ENCODE assay signal across 15 mouse cellular contexts in genomic region chr13:41689055-41689454, GRCm38 (mm10).
DNase-seq lines count a peak whose midpoint lies in the region; ATAC-seq and TF ChIP-seq lines count a peak whose summit lies in the region.
"Had no signal": no experiment of that assay in that cellular context is flagged by ENCODE, and none has a peak within 500 bp of the region (broad histone marks: within the 10 kb centered on the region; RNA-seq: fewer than 3 reads in every experiment).

No protein-coding gene starts in this region.

- POLR2A ChIA-PET in Patski (lab: Charles Lee): interaction anchor here (0.9 to 2.5 kb wide), 16 partner anchors 8 to 616 kb away, joined by 3 to 14 read pairs (median 4); partner anchors contain the start of gene Edn1

- 0 out of 2 replicates have a peak, but pooled peaks cover 7% of the 10 kb centered on the region for H3K4me1 ChIP-seq in intestine, embryonic 15.5 days (replicated peaks)
- 0 out of 2 replicates have a peak, but pooled peaks cover 7% of the 10 kb centered on the region for H3K4me1 ChIP-seq in intestine, postnatal 0 days (replicated peaks; ENCODE audit: control insufficient read depth, insufficient read depth, low read length)
- H3K4me1 ChIP-seq in kidney, embryonic 14.5 days (ENCODE audit: control insufficient read depth, insufficient read depth, low read length): 0 out of 2 replicates have a peak, but pooled peaks cover 11% of the 10 kb centered on the region
- H3K4me1 ChIP-seq: hindbrain, embryonic 13.5 days; neural tube, embryonic 15.5 days had no signal

- no peak for TF ChIP-seq CTCF in intestine, postnatal 0 days (IDR thresholded peaks at IDR 0.05; ENCODE audit: low read depth)
- no peak for TF ChIP-seq CTCF in Patski (IDR thresholded peaks at IDR 0.05)

- CTCF ChIA-PET in Patski (lab: Charles Lee): interaction anchor here (1.0 to 3.0 kb wide), 7 partner anchors 9 to 28 kb away, joined by 3 to 17 read pairs (median 4); no protein-coding TSS in a partner anchor

- 57% methylated on average over 6 of the region's 6 CpGs for WGBS in intestine, embryonic 15.5 days
- 38% methylated on average over 6 of the region's 6 CpGs for WGBS in intestine, postnatal 0 days
- 55% methylated on average over 6 of the region's 6 CpGs for WGBS in kidney, embryonic 14.5 days

- no peak for DNase-seq in Patski (ENCODE audit: low read depth, low spot score)
- DNase-seq in frontal cortex, postnatal 10 days (ENCODE audit: low spot score in 2 of 2): no peak
- no peak for DNase-seq in testis, postnatal 14 days (ENCODE audit: low spot score)
- DNase-seq: cerebellum, adult 18-20 months; gastrocnemius, postnatal 36 days; retina, postnatal 1 day had no signal

- in situ Hi-C loops in Patski (cut with MboI; ENCODE audit: low pct_unique_long_range_greater_than_20kb): no loop called here

- H3K27ac ChIP-seq in intestine, embryonic 15.5 days: 0 out of 2 replicates have a peak overlapping the region, but pooled peaks have one; percentile 33
- no peak overlapping the region for H3K27ac ChIP-seq in intestine, postnatal 0 days (ENCODE audit: low read depth, low read length)
- H3K27ac ChIP-seq in kidney, embryonic 14.5 days (ENCODE audit: low read depth, low read length): peak overlapping the region; percentile 91
- H3K27ac ChIP-seq: forebrain, embryonic 10.5 days; hindbrain, embryonic 13.5 days; liver, embryonic 14.5 days; neural tube, embryonic 15.5 days had no signal

- no peaks in the 10 kb centered on the region for H3K36me3 ChIP-seq in intestine, embryonic 15.5 days
- H3K36me3 ChIP-seq in intestine, postnatal 0 days (ENCODE audit: control insufficient read depth, insufficient read depth): no peaks in the 10 kb centered on the region
- H3K36me3 ChIP-seq in kidney, embryonic 14.5 days (ENCODE audit: control insufficient read depth, insufficient read depth, low read length): no peaks in the 10 kb centered on the region
- H3K36me3 ChIP-seq: forebrain, embryonic 10.5 days; hindbrain, embryonic 13.5 days; neural tube, embryonic 15.5 days had no signal

- ATAC-seq in intestine, embryonic 15.5 days: peak; percentile 56; the same call in 1 of the 2 replicates
- ATAC-seq in intestine, postnatal 0 days: no peak
- ATAC-seq in Patski: peak; percentile 72
- ATAC-seq in kidney, embryonic 14.5 days (ENCODE audit: low FRiP score, low TSS enrichment): peak; percentile 82
- ATAC-seq in megakaryocyte-erythroid progenitor cell, adult 5-6 weeks (replicated peaks; ENCODE audit: low FRiP score, low TSS enrichment, poor library complexity, severe bottlenecking): peak; percentile 59
- no peak for ATAC-seq in cerebellum, adult (ENCODE audit: insufficient number of reproducible peaks, low FRiP score, low TSS enrichment)

- no peak overlapping the region for H3K4me2 ChIP-seq in intestine, embryonic 15.5 days (replicated peaks)
- H3K4me2 ChIP-seq in intestine, postnatal 0 days (replicated peaks; ENCODE audit: low read depth): no peak overlapping the region
- no peak overlapping the region for H3K4me2 ChIP-seq in kidney, embryonic 14.5 days (replicated peaks; ENCODE audit: low read depth, low read length)
- H3K4me2 ChIP-seq: hindbrain, embryonic 13.5 days; neural tube, embryonic 15.5 days had no signal

- no peaks in the 10 kb centered on the region for H3K27me3 ChIP-seq in intestine, embryonic 15.5 days (replicated peaks)
- no peaks in the 10 kb centered on the region for H3K27me3 ChIP-seq in intestine, postnatal 0 days (replicated peaks; ENCODE audit: control insufficient read depth, insufficient read depth, low read length)
- no peaks in the 10 kb centered on the region for H3K27me3 ChIP-seq in Patski
- H3K27me3 ChIP-seq in kidney, embryonic 14.5 days (ENCODE audit: control insufficient read depth, insufficient read depth, low read length): no peaks in the 10 kb centered on the region
- H3K27me3 ChIP-seq: hindbrain, embryonic 13.5 days; neural tube, embryonic 15.5 days had no signal

- no peaks in the 10 kb centered on the region for H3K9me3 ChIP-seq in intestine, embryonic 15.5 days
- no peaks in the 10 kb centered on the region for H3K9me3 ChIP-seq in intestine, postnatal 0 days (ENCODE audit: control insufficient read depth)
- no peaks in the 10 kb centered on the region for H3K9me3 ChIP-seq in kidney, embryonic 14.5 days (ENCODE audit: control insufficient read depth, low read length)
- H3K9me3 ChIP-seq: forebrain, embryonic 10.5 days; hindbrain, embryonic 13.5 days; neural tube, embryonic 15.5 days had no signal

- no peak overlapping the region for H3K9ac ChIP-seq in intestine, embryonic 15.5 days
- H3K9ac ChIP-seq in intestine, postnatal 0 days (ENCODE audit: low read depth, low read length): no peak overlapping the region
- H3K9ac ChIP-seq in kidney, embryonic 14.5 days (ENCODE audit: low read depth, low read length): 0 out of 2 replicates have a peak overlapping the region, but pooled peaks have one; percentile 23
- H3K9ac ChIP-seq: hindbrain, embryonic 13.5 days; liver, embryonic 14.5 days; neural tube, embryonic 15.5 days had no signal

- H3K4me3 ChIP-seq in intestine, embryonic 15.5 days (replicated peaks): no peak overlapping the region
- H3K4me3 ChIP-seq in intestine, postnatal 0 days (ENCODE audit: low read depth, low read length): no peak overlapping the region
- H3K4me3 ChIP-seq in kidney, embryonic 14.5 days (ENCODE audit: low read length): no peak overlapping the region
- H3K4me3 ChIP-seq: forebrain, embryonic 10.5 days; hindbrain, embryonic 13.5 days; neural tube, embryonic 15.5 days had no signal

Comparison
In these comparisons a context has a peak if more than half of its experiments do, and no peak if none do; other contexts are left out.
1. ATAC-seq: peak in intestine, embryonic 15.5 days (single experiment), Patski (single experiment), kidney, embryonic 14.5 days (single experiment) and megakaryocyte-erythroid progenitor cell, adult 5-6 weeks (single experiment); none in intestine, postnatal 0 days (single experiment) and cerebellum, adult (single experiment).